Mouse (Mus musculus): ENCODE results near the gene Lef1. TPM values are rescaled to one million over a fixed set of nuclear protein-coding genes. Genes with fewer than 3 reads are reported as not detected.
A peak's percentile ranks its signal among the peaks of the same experiment; 100 is the strongest.

The Lef1 gene
- polyA plus RNA-seq, 1 experiment: not detected

DNA sequence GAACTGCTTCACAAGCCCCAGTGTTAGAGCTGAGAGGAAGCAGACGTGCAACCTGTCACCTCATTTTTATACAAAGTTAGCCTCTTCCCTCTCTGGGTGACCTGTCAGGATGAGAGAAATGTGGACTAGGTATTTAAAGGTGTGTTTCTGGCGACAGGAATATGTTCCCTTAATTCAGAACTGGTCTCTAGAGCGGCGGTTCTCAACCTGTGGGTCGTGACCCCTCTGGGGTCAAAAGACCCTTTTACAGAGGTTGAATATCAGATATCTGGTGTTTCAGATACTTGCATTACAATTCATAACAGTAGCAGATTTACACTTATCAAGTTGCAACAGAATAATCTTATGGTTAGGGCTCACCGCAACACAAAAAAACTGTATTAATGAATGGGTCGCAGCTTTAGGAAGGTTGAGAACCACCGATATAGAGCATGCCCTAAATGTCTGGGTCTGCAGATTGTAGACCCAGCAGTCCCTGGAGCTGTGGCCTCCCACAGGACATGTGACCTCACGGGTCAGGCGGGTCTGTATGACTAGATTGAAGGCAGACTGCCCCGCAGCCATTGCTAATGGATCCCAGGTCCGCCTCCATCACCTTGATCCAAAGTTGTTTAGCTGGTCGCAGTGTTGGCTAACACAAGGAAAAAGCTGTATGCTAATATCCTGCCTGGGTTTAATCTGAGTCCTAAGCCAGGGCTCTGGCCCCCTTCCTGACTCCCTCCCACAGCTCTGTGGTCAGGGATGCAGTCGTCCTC, 108.5 kb downstream of the Lef1 start:
- Histone ChIP-seq H3K4me1 (ENCODE audit: control insufficient read depth, insufficient read depth, low read length) (no peaks in the 10 kb centered on the region), H3K4me3 (ENCODE audit: insufficient read depth, low read length) (no peak overlapping the region), H3K27ac (ENCODE audit: insufficient read depth, low read depth, low read length) (no peak overlapping the region)
- TF ChIP-seq POLR2A (IDR thresholded peaks at IDR 0.05; ENCODE audit: borderline replicate concordance, low read depth, low read length) (no peak), CTCF (IDR thresholded peaks at IDR 0.05; ENCODE audit: low read depth, low read length) (no peak)

GRCm38 (mm10) chr3:131228083-131228482, 117.8 kb downstream of the Lef1 start:
- Histone ChIP-seq H3K27ac (ENCODE audit: insufficient read depth, low read depth, low read length) (no peak overlapping the region), H3K4me3 (ENCODE audit: insufficient read depth, low read length) (no peak overlapping the region), H3K4me1 (ENCODE audit: control insufficient read depth, insufficient read depth, low read length) (no peaks in the 10 kb centered on the region)
- TF ChIP-seq POLR2A (IDR thresholded peaks at IDR 0.05; ENCODE audit: borderline replicate concordance, low read depth, low read length) (no peak), CTCF (IDR thresholded peaks at IDR 0.05; ENCODE audit: low read depth, low read length) (peak; percentile 33; the same call in 1 of the 2 replicates)

DNA sequence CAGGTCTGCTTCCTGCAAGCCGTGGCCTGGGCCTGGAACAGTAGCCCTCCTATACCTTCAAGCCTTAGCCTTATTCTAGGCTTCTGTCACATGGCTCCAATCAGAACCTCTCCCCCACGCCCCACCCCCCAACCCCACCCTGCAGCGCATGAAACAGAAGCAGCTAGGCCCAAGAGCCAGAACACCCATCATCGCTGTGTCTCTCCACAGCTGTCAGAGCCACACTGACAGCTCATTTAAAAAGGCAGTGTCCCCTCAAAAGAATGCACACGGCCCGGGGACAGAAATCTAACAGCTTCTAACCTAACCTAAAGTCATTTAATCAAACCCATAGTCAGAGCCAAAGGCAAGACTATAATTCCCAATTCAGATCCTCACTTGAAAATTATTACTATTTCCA, 126.8 kb downstream of the Lef1 start:
- no peak overlapping the region for H3K27ac ChIP-seq (ENCODE audit: insufficient read depth, low read depth, low read length)
- H3K4me3 ChIP-seq (ENCODE audit: insufficient read depth, low read length): no peak overlapping the region
- no peaks in the 10 kb centered on the region for H3K4me1 ChIP-seq (ENCODE audit: control insufficient read depth, insufficient read depth, low read length)
- TF ChIP-seq POLR2A (IDR thresholded peaks at IDR 0.05; ENCODE audit: borderline replicate concordance, low read depth, low read length) (no peak), CTCF (IDR thresholded peaks at IDR 0.05; ENCODE audit: low read depth, low read length) (no peak)

GRCm38 (mm10) chr3:131237785-131238633, 127.7 kb downstream of the Lef1 start:
- Histone ChIP-seq H3K4me3 (ENCODE audit: insufficient read depth, low read length) (no peak overlapping the region), H3K4me1 (ENCODE audit: control insufficient read depth, insufficient read depth, low read length) (no peaks in the 10 kb centered on the region), H3K27ac (ENCODE audit: insufficient read depth, low read depth, low read length) (no peak overlapping the region)
- TF ChIP-seq POLR2A (IDR thresholded peaks at IDR 0.05; ENCODE audit: borderline replicate concordance, low read depth, low read length) (no peak), CTCF (IDR thresholded peaks at IDR 0.05; ENCODE audit: low read depth, low read length) (peak; percentile 74)

DNA sequence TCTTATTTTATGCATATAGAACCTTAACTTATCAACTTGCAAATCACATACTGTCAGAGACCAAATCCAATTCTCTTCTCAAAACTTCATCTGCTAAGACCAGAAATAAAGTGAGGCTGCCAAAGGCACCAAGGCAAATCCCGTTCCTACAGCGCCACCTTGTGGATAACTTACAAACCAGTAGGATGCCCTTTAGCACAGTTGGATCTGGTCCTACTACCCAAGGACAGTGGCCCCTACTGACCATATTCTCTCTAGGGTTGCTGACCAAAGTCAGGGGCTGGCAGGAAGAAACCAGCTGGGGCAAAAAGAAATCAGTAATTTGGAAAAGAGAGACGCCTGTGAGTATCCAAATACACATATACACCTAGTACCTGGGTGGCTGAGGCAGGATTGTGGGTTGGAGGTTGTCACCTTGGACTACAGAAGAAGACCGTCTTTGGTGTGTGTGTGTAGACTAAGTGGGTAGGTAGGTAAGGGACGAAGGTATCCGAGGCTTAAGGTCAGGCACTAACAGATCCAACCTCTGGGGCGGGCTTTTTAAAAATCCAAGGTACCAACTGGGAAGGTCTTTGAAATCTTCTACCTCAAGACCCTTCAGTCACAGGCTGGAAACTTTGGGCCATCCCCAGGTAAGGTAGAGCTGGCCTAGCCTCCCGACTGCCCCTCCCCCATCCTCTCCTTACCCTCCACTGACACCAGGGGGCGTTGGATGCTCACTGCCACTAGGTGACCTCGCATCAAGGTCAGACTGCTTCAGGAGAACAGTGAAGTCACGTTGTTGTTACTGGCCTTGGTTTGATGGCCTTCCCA, 135.7 kb downstream of the Lef1 start:
- Histone ChIP-seq H3K4me1 (ENCODE audit: control insufficient read depth, insufficient read depth, low read length) (no peaks in the 10 kb centered on the region), H3K4me3 (ENCODE audit: insufficient read depth, low read length) (no peak overlapping the region), H3K27ac (ENCODE audit: insufficient read depth, low read depth, low read length) (no peak overlapping the region)
- TF ChIP-seq CTCF (IDR thresholded peaks at IDR 0.05; ENCODE audit: low read depth, low read length) (peak; percentile 34), POLR2A (IDR thresholded peaks at IDR 0.05; ENCODE audit: borderline replicate concordance, low read depth, low read length) (no peak)

DNA sequence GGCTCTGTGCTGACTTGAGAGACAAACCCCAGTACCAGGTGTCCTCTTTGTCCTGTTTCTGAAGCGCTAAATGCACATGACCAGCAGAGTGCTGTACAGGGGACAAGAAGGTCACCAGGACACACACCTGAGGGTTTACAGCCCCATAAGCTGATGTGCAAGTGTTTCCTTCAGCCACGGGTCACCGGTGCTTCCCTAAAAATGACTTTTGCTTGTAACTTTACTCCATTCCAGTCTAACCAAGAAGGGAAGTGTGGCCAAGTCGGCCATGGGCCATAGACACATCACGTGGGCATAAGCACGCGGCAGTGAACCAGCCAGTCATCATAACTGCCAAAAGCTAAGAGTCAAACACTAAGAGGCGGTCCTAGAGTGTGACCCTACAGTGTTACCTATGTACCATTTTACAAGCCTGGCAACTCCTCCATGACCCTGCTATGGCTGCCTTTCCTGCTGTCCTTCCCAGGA, 136.3 kb downstream of the Lef1 start:
- no peak overlapping the region for H3K4me3 ChIP-seq (ENCODE audit: insufficient read depth, low read length)
- no peak overlapping the region for H3K27ac ChIP-seq (ENCODE audit: insufficient read depth, low read depth, low read length)
- H3K4me1 ChIP-seq (ENCODE audit: control insufficient read depth, insufficient read depth, low read length): no peaks in the 10 kb centered on the region
- TF ChIP-seq POLR2A (IDR thresholded peaks at IDR 0.05; ENCODE audit: borderline replicate concordance, low read depth, low read length) (no peak), CTCF (IDR thresholded peaks at IDR 0.05; ENCODE audit: low read depth, low read length) (no peak)

GRCm38 (mm10) chr3:131247447-131247846, 137.2 kb downstream of the Lef1 start:
- Histone ChIP-seq H3K27ac (ENCODE audit: insufficient read depth, low read depth, low read length) (no peak overlapping the region), H3K4me1 (ENCODE audit: control insufficient read depth, insufficient read depth, low read length) (no peaks in the 10 kb centered on the region), H3K4me3 (ENCODE audit: insufficient read depth, low read length) (no peak overlapping the region)
- TF ChIP-seq POLR2A (IDR thresholded peaks at IDR 0.05; ENCODE audit: borderline replicate concordance, low read depth, low read length) (no peak), CTCF (IDR thresholded peaks at IDR 0.05; ENCODE audit: low read depth, low read length) (no peak)

DNA sequence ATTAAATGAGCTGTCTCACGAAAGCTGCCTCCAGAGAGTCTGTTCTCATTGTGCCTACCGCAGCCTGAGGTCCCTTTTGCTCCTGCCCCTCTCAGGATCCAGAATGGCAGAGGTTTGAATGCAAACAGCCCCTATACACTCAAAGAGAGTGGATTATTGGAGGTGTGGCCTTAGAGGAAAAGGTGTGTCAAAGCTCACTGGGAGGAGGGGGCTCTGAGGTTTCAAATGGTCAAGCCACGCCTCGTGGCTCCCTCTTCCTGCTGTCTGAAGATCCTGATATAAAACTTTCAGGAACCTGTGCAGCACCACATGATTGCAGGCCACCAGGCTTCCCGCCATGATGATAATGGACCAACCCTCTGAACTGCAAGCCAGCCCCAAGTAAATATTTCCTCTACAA, 137.6 kb downstream of the Lef1 start:
- TF ChIP-seq CTCF (IDR thresholded peaks at IDR 0.05; ENCODE audit: low read depth, low read length) (no peak), POLR2A (IDR thresholded peaks at IDR 0.05; ENCODE audit: borderline replicate concordance, low read depth, low read length) (no peak)
- H3K4me3 ChIP-seq (ENCODE audit: insufficient read depth, low read length): no peak overlapping the region
- no peaks in the 10 kb centered on the region for H3K4me1 ChIP-seq (ENCODE audit: control insufficient read depth, insufficient read depth, low read length)
- no peak overlapping the region for H3K27ac ChIP-seq (ENCODE audit: insufficient read depth, low read depth, low read length)

DNA sequence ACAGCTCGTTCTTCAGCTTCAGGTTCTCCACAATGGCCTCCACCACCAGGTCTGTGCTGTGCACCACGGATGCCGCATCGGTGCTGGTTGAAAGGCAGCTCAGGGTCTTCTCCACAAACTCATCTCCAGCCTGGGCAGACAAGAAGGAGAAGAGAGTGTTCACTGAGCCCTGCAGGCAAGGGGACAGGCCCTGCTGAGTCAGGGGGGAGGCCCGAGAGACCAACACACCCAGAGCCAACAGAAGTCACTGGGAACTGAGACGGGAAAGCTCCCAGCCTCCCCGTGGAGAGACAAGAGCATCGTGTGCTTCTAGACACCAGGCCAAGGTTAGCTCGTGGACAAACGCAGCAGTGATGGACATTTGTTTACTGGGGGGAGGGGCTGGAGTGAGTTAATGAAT, 138.2 kb downstream of the Lef1 start:
- Histone ChIP-seq H3K27ac (ENCODE audit: insufficient read depth, low read depth, low read length) (no peak overlapping the region), H3K4me3 (ENCODE audit: insufficient read depth, low read length) (no peak overlapping the region), H3K4me1 (ENCODE audit: control insufficient read depth, insufficient read depth, low read length) (no peaks in the 10 kb centered on the region)
- no peak for TF ChIP-seq CTCF (IDR thresholded peaks at IDR 0.05; ENCODE audit: low read depth, low read length)
- TF ChIP-seq POLR2A (IDR thresholded peaks at IDR 0.05; ENCODE audit: borderline replicate concordance, low read depth, low read length): no peak

Measured in bone marrow macrophage, adult 2 months (primary cell).